Mouse (Mus musculus): ENCODE measurements around the gene Hoxd9. TPM values are rescaled to one million over a fixed set of nuclear protein-coding genes. Genes with fewer than 3 reads are reported as not detected.

Gene Hoxd9
- total RNA-seq, 4 experiments from 2014 or later = 22.6 to 27.5 (median 23.7) TPM

GRCm38 (mm10) chr2:74747006-74747405 lies 49.5 kb downstream of the Hoxd9 start:
- DNase-seq (ENCODE audit: low spot score in 2 of 2) = no peak

DNA sequence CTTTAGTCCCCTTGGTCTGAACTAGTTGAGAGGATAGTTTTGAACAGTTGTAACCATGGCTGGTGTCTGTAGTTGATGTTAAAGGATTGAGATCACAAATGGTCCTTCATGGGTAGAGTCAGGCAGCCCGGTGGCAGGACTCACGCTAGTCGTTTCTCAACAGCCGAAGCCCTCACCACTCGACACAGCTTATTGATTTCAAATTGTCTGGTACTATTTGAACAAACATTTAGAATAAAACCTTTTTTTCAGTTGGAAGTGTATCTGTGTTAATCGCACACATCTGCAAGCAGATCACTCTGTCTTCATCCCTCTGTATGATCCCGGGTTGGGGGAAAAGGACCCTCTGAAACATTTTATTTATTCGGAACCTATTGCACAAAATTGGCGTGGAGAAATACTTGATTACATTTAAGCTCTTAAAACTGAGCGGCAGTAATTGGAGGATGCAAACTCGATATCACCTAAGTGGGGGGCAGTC lies 50.2 kb downstream of the Hoxd9 start:
- DNase-seq (ENCODE audit: low spot score in 2 of 2) = no peak

DNA sequence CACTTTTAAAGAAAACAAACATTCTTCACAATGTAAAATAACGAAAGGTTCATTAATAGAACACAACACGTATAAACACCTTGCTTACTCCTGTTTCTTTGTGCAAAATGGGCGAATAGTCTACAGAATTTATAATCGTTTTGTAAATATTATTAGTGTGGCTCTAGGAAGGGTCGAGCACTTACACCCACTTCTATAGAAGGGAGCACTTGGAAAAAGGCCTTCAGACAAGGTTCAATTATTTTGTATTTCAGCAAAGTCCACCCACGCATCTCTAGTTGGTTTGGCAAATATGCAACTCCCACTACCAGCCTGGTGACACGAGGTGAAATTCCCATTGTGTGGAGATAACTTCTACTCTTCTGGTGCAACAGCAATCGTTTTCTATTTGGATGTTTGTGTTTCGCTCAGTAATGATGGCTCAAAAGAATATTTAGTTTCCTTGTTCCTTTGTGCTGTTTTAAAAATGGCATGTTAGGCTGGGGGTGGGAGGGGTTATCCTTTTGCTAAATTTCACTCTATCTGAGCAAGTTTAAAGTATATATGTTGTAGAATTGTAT lies 51.0 kb downstream of the Hoxd9 start:
- no peak for DNase-seq (ENCODE audit: low spot score in 2 of 2)

DNA sequence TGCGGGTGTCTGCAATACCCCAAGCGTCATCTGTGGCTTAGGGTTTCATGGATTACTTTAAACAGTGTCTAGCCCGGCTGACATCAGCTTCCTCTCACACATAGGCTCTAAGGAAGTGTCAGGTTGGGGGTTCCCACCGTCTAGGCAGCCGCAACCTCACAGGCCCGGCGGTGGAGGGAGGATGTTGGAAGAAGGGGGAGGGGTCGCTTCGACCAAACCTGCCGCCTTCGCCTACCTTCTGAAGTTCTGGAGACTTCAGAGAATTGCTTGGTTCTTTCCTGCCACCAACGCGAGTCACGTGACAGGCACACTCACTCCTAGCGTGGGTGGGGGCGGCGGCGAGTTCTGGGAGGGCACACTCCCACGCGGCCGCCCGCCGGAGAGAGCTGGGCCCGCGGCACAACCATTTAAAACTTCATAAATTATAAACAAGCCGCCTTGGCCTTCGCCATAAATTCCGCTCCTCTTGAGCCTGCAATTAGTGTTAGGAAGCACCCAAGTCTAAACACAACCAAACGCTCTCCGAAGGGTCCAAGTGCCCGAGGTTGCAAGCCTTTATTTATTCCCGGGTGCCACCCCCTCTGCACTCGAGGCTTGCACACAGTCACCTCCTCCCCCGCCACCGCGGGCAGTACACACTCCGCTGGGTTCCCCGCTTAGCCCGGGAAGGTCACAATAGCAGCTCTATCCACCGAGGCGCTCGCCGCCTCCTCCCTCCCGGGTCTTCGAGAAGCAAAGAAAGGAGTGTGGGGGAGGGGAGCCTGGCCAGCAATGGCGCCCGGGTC lies 52.0 kb downstream of the Hoxd9 start:
- no peak for DNase-seq (ENCODE audit: low spot score in 2 of 2)

Small RNAs within 50 kb of the gene (microRNA-seq; reads per million reads assigned to microRNA genes)
- gene Gm44463 (not detected), gene Mir10b (27,469 reads per million, percentile 95 among the genes with 10 or more reads in this experiment)

Other genes starting within 250 kb of the Hoxd9 start
- 10 to 100 TPM; 53.3 to 59.6 (median 56.5) TPM for gene Lnpk, start 118.3 kb upstream of the Hoxd9 start, total RNA-seq (2022)
- gene Evx2, start 38.2 kb upstream of the Hoxd9 start, total RNA-seq (2022) = not detected
- not detected for gene Hoxd13, start 29.4 kb upstream of the Hoxd9 start, total RNA-seq (2022)
- not detected for gene Hoxd12, start 22.7 kb upstream of the Hoxd9 start, total RNA-seq (2022)
- not detected for gene Hoxd11, start 18.2 kb upstream of the Hoxd9 start, total RNA-seq (2022)
- 1 to 10 TPM; 6.1 to 8.5 (median 7.6) TPM for gene Hoxd10, start 5.8 kb upstream of the Hoxd9 start, total RNA-seq (2022)
- gene Hoxd8, start 6.9 kb downstream of the Hoxd9 start, total RNA-seq (2022) = 10 to 100 TPM; 46.8 to 53.5 (median 51.3) TPM
- gene Hoxd3, start 14.2 kb downstream of the Hoxd9 start, total RNA-seq (2022) = under 1 TPM in 2 of 4 experiments, not detected in 2; 0.17 to 0.29 TPM
- 1 to 10 TPM; 1.1 to 1.9 (median 1.5) TPM for gene Hoxd4, start 14.2 kb downstream of the Hoxd9 start, total RNA-seq (2022)
- gene Gm28230, start 29.0 kb downstream of the Hoxd9 start, total RNA-seq (2022) = under 1 TPM in 1 of 4 experiments, not detected in 3; 0.31 TPM
- gene Hoxd1, start 65.3 kb downstream of the Hoxd9 start, total RNA-seq (2022) = not detected
- gene Mtx2, start 128.1 kb downstream of the Hoxd9 start, total RNA-seq (2022) = 10 to 100 TPM; 25.7 to 33.2 (median 27.7) TPM